Mouse (Mus musculus) stomach, embryonic 14.5 days (tissue): ENCODE results near the gene Fktn. TPM values are rescaled to one million over a fixed set of nuclear protein-coding genes. Genes with fewer than 3 reads are reported as not detected.
"Not testable (repeated sequence)": the region's sequence is repeated elsewhere in the genome, so short reads cannot be mapped to it uniquely, and the experiment has no call there.

Source experiments
- ATAC-seq: fragments of 200-750 bp; cut with Nextera tagmentation; 2 replicates; pipeline ENCODE4 v1.8.0; 2017; ENCODE audit warnings: low read depth, moderate TSS enrichment; ENCODE audit not compliant: insufficient number of reproducible peaks, insufficient read depth, low FRiP score
- H3K27ac ChIP-seq: fragments of 300-500 bp; sonication (generic); 2 replicates; pipeline ENCODE4 v1.5.1; 2014; ENCODE audit warnings: mild to moderate bottlenecking, low read length, moderate library complexity, mixed read lengths
- H3K27me3 ChIP-seq: fragments of 300-500 bp; sonication (generic); 2 replicates; pipeline ENCODE4 v1.6.1; 2014; ENCODE audit warnings: low read length, control low read depth, mixed read lengths; ENCODE audit not compliant: control insufficient read depth, insufficient read depth
- H3K36me3 ChIP-seq: fragments of 300-500 bp; sonication (generic); 2 replicates; pipeline ENCODE4 v1.6.1; 2014; ENCODE audit warnings: mild to moderate bottlenecking, control low read depth, low read length, moderate library complexity, mixed read lengths; ENCODE audit not compliant: control insufficient read depth, insufficient read depth
- H3K4me1 ChIP-seq: fragments of 300-500 bp; sonication (generic); 2 replicates; pipeline ENCODE4 v1.6.1; 2014; ENCODE audit warnings: low read length, control low read depth, mixed read lengths; ENCODE audit not compliant: control insufficient read depth, insufficient read depth
- H3K4me2 ChIP-seq: fragments of 300-500 bp; sonication (generic); replicated peaks from 2 replicates; pipeline ENCODE4 v1.6.1; 2014; ENCODE audit warnings: low read depth, low read length, control low read depth
- H3K4me3 ChIP-seq: fragments of 300-500 bp; sonication (generic); 2 replicates; pipeline ENCODE4 v1.5.1; 2014; ENCODE audit warnings: low read depth, low read length, control low read depth
- H3K9ac ChIP-seq: fragments of 300-500 bp; sonication (generic); replicated peaks from 2 replicates; pipeline ENCODE4 v1.6.1; 2014; ENCODE audit warnings: low read depth, mild to moderate bottlenecking, control low read depth, low read length, moderate library complexity, mixed read lengths
- H3K9me3 ChIP-seq: fragments of 300-500 bp; sonication (generic); 2 replicates; pipeline ENCODE4 v1.6.1; 2016; ENCODE audit warnings: low read depth, low read length, control low read depth; ENCODE audit not compliant: control insufficient read depth
- WGBS: fragments of 180-500 bp; shearing (Covaris S2); extraction: QIAGEN DNeasy Blood & Tissue Kit; methylation state at CpG from one replicate; pipeline ENCODE4 v1.1.7; 2014; 5-methylcytosine and 5-hydroxymethylcytosine counted together
- polyA plus RNA-seq: library from polyadenylated mRNA; unstranded; fragments of >200 nt; fragmentation: Nextera tagmentation; extraction: Ambion mirVana; gene quantifications from 2 replicates; pipeline ENCODE4 v1.2.1, GENCODE M21; 2014

Gene Fktn
- polyA plus RNA-seq, 1 experiment from 2014 or later = 18.0 TPM

DNA sequence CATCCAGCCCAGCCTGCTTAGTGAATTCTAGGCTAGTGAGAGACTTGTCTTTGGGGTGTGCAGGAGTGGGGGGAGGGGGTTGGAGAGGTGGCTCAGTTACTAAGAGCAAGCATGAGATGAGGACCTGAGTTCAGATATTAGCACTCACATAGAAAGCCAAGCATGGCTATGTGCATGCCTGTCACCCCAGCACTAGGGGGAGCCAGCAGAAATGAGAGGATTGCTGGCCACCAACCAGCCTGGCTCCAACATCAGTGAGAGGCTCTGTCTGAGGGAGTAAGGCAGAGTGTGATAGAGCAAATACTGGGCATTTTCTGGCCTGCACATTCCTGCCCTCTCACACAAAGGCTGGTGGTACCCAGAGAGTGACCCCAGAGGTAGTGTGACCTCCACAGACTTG lies 2.2 kb downstream of the Fktn start:
- Histone ChIP-seq H3K4me3 (no peak overlapping the region), H3K9ac (no peak overlapping the region), H3K36me3 (no peaks in the 10 kb centered on the region), H3K4me2 (no peak overlapping the region), H3K27me3 (no peaks in the 10 kb centered on the region), H3K4me1 (no peaks in the 10 kb centered on the region), H3K27ac (no peak overlapping the region), H3K9me3 (no peaks in the 10 kb centered on the region)
- no peak for ATAC-seq

DNA sequence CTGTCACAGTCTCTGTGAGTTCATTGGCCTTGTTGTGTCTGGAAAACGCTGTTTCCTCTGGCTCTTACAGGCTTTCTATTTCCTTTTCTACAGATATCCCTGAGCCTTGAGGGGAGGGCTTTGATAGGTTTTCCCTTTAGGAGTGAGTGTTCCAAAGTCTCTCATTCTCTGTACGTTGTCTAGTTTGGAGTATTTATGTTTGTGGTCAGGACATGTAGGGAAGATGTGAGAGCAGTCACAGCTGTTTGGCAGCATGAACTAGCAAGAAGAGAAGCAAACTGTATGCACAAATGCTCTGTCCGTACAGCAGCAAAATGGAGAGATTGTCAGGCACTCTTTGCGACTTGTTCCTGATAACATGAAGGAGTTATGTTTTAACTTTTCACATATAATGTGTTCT lies 3.7 kb downstream of the Fktn start:
- no peak overlapping the region for H3K27ac ChIP-seq
- H3K36me3 ChIP-seq = no peaks in the 10 kb centered on the region
- H3K9ac ChIP-seq = no peak overlapping the region
- no peak overlapping the region for H3K4me2 ChIP-seq
- H3K27me3 ChIP-seq = no peaks in the 10 kb centered on the region
- no peaks in the 10 kb centered on the region for H3K4me1 ChIP-seq
- no peak for ATAC-seq
- 59% methylated on average over 4 of the region's 4 CpGs for WGBS
- H3K9me3 ChIP-seq = no peaks in the 10 kb centered on the region
- no peak overlapping the region for H3K4me3 ChIP-seq

DNA sequence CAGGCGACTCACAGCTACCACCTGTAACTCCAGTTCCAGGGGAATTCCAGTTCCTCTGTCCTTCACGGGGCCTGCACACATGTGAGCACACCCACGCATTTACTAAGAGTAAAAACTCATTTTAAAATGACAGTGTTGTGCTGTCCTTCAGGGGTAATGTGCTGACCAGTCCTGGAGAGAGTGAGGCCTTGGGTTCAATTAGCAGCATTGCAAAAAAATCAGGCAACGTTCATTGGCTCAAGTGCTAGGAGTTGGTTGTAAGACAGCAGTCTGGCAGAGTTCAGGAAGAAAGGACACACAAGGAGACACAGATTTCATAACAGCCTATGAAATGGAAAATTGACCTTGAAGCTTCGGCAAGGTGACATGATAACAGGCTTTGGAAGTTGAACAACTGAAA lies 4.5 kb downstream of the Fktn start:
- H3K4me1 ChIP-seq = no peaks in the 10 kb centered on the region
- no peak overlapping the region for H3K27ac ChIP-seq
- no peaks in the 10 kb centered on the region for H3K27me3 ChIP-seq
- WGBS = 69% methylated on average over 5 of the region's 5 CpGs
- H3K4me2 ChIP-seq = no peak overlapping the region
- no peaks in the 10 kb centered on the region for H3K36me3 ChIP-seq
- no peak overlapping the region for H3K4me3 ChIP-seq
- ATAC-seq = no peak
- no peaks in the 10 kb centered on the region for H3K9me3 ChIP-seq
- no peak overlapping the region for H3K9ac ChIP-seq

DNA sequence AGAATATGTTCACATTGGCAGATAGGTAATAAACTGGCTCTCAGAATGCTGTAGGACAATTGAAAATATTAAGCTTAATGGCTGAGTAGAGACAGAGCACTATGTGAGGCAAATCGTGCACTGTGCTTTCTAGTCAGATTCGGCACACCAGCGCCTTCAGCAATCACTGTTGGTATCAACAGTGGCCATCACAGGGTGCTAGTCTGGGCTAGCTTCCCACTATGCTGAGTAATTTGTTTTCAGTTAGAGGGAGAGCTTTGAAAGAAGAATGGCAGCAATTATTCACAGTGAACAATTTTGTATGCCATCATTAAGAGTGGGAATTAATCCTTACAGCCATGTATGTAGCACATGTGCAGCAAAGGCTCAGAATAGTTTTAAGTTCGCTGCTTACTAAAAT lies 8.7 kb downstream of the Fktn start:
- no peaks in the 10 kb centered on the region for H3K9me3 ChIP-seq
- H3K27me3 ChIP-seq = no peaks in the 10 kb centered on the region
- 92% methylated on average over 4 of the region's 4 CpGs for WGBS
- no peak overlapping the region for H3K4me3 ChIP-seq
- peaks cover 5% of the 10 kb centered on the region for H3K36me3 ChIP-seq
- no peak overlapping the region for H3K9ac ChIP-seq
- H3K4me2 ChIP-seq = no peak overlapping the region
- ATAC-seq = no peak
- H3K27ac ChIP-seq = no peak overlapping the region
- no peaks in the 10 kb centered on the region for H3K4me1 ChIP-seq

DNA sequence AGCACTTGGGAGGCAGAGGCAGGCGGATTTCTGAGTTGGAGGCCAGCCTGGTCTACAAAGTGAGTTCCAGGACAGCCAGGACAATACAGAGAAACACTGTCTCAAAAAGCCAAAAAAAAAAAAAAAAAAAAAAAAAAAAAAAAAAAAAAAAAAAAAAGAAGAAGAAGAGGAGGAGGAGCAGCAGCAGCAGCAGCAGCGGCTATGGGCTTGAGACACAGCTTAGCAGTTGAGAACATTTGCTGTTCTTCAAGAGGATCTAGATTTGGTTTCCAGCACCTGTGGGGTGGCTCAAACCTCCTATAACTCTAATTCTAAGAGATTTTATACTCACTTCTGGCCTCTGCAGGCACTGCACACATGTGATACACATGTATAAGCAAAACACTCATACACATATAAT lies 12.3 kb downstream of the Fktn start:
- not testable (repeated sequence) for H3K9ac ChIP-seq, H3K9me3 ChIP-seq, ATAC-seq, H3K4me1 ChIP-seq, H3K27me3 ChIP-seq, H3K4me2 ChIP-seq, H3K4me3 ChIP-seq, H3K27ac ChIP-seq
- H3K36me3 ChIP-seq = peaks cover 14% of the 10 kb centered on the region
- WGBS = 84% methylated on average over 2 of the region's 2 CpGs

DNA sequence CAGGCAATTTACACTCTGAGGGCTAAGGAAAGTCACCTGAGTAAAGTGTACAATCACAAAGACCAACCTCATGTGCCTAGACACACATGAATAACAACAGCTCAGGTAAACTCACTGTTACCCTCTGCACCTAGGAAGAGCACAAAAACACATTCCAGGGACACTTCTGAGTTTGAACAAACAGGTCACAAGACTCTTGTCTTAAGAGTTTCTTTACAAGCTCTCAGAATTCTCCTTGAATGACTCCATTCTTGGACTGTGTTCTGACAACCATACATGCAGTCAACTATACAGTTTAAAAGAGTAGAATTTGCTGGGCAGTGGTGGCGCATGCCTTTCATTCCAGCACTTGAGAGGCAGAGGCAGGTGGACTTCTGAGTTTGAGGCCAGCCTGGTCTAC lies 14.3 kb downstream of the Fktn start:
- 94% methylated on average over 1 of the region's 1 CpGs for WGBS
- Histone ChIP-seq H3K27ac (no peak overlapping the region), H3K36me3 (peaks cover 15% of the 10 kb centered on the region), H3K27me3 (no peaks in the 10 kb centered on the region), H3K4me3 (no peak overlapping the region), H3K4me2 (no peak overlapping the region), H3K9ac (no peak overlapping the region), H3K4me1 (no peaks in the 10 kb centered on the region), H3K9me3 (no peaks in the 10 kb centered on the region)
- ATAC-seq = no peak

DNA sequence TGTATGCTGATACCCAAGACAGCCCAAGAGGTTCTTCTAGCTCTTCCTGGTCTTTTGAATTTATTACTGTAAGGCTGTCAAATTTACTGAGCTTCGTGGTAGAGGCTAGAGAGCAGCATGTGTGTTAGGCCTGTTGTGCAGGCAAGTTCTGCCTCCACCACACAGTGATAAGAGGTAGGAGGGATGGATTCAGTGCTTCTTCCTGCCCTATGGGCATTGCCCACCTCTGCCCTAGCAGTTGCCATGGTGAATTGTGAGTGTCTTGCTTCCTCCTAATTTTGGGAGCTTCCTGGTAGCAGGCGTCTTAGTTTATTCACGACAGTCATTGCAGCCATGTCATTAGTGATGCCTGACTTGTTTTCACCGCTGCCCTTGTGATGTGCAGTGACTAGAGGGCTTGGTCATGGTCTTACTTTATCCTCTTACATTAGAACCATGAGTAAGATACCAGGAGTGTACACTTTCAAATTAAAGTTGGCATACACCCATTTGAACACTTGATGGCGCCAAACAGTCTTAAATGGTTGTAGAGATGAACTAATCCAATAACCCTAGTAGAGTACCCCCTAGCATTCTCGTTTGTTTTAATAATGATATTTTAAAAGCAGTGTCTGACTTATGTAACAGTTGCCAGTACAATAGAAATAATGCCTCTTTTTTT lies 25.3 kb downstream of the Fktn start:
- H3K9ac ChIP-seq = no peak overlapping the region
- no peaks in the 10 kb centered on the region for H3K4me1 ChIP-seq
- H3K4me3 ChIP-seq = no peak overlapping the region
- no peak overlapping the region for H3K4me2 ChIP-seq
- no peaks in the 10 kb centered on the region for H3K9me3 ChIP-seq
- no peak for ATAC-seq
- 45% methylated on average over 6 of the region's 6 CpGs for WGBS
- H3K27ac ChIP-seq = no peak overlapping the region
- H3K27me3 ChIP-seq = no peaks in the 10 kb centered on the region
- peaks cover 27% of the 10 kb centered on the region for H3K36me3 ChIP-seq

DNA sequence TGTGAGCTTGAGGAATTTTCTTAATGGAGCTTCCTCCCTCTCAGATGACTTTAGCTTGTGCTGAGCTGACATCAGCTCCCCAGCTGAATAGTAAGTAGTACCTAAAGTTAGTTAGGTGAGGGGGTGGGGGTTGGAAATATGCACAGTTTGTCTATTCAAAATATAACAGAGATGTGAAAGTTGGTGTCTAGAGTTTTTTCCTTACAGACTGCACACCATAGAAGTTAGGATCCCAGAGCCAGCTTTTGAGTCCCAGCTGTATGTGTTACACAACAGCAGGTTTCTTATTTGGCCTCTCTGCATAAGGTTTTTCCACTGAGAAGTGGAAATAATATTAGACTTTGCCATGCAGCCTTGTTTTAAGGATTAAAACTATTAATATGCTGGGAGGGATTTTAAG lies 36.0 kb downstream of the Fktn start:
- Histone ChIP-seq H3K4me1 (0 out of 2 replicates have a peak, but pooled peaks cover 4% of the 10 kb centered on the region), H3K4me2 (no peak overlapping the region), H3K9me3 (no peaks in the 10 kb centered on the region), H3K27me3 (no peaks in the 10 kb centered on the region), H3K36me3 (no peaks in the 10 kb centered on the region; the same call in 1 of the 2 replicates), H3K9ac (no peak overlapping the region), H3K27ac (no peak overlapping the region), H3K4me3 (no peak overlapping the region)
- no peak for ATAC-seq
